Mouse (Mus musculus) heart, postnatal 10 days (tissue): ENCODE measurements around the gene Fhl3. TPM values are rescaled to one million over a fixed set of nuclear protein-coding genes. Genes with fewer than 3 reads are reported as not detected.

ENCODE experiments used
- DNase-seq, 2 experiments: peaks; one replicate each; pipeline ENCODE4 v3.0.0; 2021
- intact Hi-C: fragments of 180-260 bp; cut with DNase I; formaldehyde crosslinking; loops from one replicate; pipeline ENCODE4 v1.15.1; 2025
- microRNA-seq, 2 experiments: library from miRNA; unstranded; fragments of <30 nt; microRNA quantifications; one replicate each; pipeline ENCODE4 v1.2.0; 2022
- total RNA-seq, 2 experiments: library from RNA; stranded (reverse); gene quantifications; 2 replicates each; pipeline ENCODE4 v1.2.3; 2021

Fhl3 gene
- total RNA-seq, 2 experiments from 2014 or later, result 15.7 to 19.6 TPM

GRCm38 (mm10) chr4:124751300-124752250 is 51.1 kb downstream of the Fhl3 start:
- intact Hi-C loops, result no loop called here

DNA sequence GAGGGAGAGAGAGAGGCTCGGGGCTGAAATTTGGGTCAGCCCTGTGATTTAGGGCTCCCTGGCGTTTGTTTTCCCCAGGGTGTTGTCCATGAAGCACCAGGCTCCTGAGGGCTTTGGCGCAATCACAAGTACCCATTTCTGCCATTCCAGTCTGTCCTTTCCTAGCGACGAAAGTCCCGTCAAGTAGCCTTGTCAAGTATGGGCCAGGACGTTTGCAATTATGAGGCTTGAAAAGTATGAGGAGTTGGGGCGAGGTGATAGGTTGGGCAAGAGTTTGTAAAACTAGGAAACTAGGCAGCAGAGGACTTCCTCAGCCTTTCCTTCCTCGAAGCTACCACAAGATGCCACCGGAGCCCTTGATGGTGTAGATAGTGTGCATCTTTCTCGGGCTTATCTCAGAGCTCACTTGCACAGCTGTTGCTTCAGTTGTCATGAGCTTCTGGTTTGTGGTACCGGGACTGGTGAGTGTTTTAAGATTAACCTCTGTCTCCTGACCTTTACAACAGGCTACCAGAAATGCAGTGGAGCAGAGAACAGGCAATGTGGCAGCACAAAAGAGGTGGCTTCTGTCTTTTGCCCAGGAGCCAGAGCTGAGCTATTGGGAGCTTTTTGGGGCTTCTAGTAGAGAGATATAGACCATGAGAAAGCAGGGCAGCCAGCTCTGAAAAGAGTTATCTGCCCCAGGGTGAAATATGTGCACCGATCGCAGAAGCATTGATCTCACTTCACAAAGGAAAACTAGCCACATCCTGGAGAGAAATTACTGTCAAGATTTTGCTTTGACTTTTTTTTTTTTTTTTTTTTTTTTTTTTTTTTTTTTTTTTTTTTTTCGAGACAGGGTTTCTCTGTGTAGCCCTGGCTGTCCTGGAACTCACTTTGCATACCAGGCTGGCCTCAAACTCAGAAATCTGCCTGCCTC is 52.0 kb downstream of the Fhl3 start:
- DNase-seq, result no peak
- intact Hi-C loops, result no loop called here

More at GRCm38 (mm10) chr4:124751300-124752250, 51.1 kb downstream of the Fhl3 start:
- DNase-seq, result peak; percentile 99

GRCm38 (mm10) chr4:124755526-124755925 is 55.0 kb downstream of the Fhl3 start:
- intact Hi-C loops, result no loop called here
- no peak for DNase-seq

Small RNA genes within 50 kb of the gene (microRNA-seq; reads per million reads assigned to microRNA genes)
- 0 reads per million in 2 experiments for gene Gm24721
- gene Mir697, result 0 reads per million in 2 experiments
- gene Mir698, result 0 reads per million in 2 experiments

Other genes with a start within 250 kb of the Fhl3 start
- not detected for gene 3100002H09Rik, start 89.9 kb upstream of the Fhl3 start, total RNA-seq
- gene Pou3f1, start 43.9 kb upstream of the Fhl3 start, total RNA-seq, result under 1 TPM; 0.12 to 0.26 TPM
- 10 to 100 TPM; 13.8 to 16.8 TPM for gene Utp11, start 7.1 kb upstream of the Fhl3 start, total RNA-seq
- gene Sf3a3, start 14.1 kb downstream of the Fhl3 start, total RNA-seq, result 10 to 100 TPM; 26.2 to 32.5 TPM
- 10 to 100 TPM; 10.1 to 14.9 TPM for gene Inpp5b, start 41.1 kb downstream of the Fhl3 start, total RNA-seq
- 10 to 100 TPM; 17.4 to 17.6 TPM for gene Mtf1, start 101.4 kb downstream of the Fhl3 start, total RNA-seq
- gene Yrdc, start 150.0 kb downstream of the Fhl3 start, total RNA-seq, result 10 to 100 TPM; 20.9 to 24.4 TPM
- gene 1110065P20Rik, start 150.5 kb downstream of the Fhl3 start, total RNA-seq, result 10 to 100 TPM; 28.7 to 33.5 TPM
- gene Maneal, start 161.5 kb downstream of the Fhl3 start, total RNA-seq, result under 1 TPM; 0.10 to 0.22 TPM
- not detected for gene Epha10, start 180.2 kb downstream of the Fhl3 start, total RNA-seq
- gene 9930104L06Rik, start 236.3 kb downstream of the Fhl3 start, total RNA-seq, result 10 to 100 TPM; 10.7 to 11.2 TPM
- 10 to 100 TPM; 15.4 to 16.6 TPM for gene Cdca8, start 238.6 kb downstream of the Fhl3 start, total RNA-seq